Mouse (Mus musculus) hindbrain, embryonic 11.5 days (tissue): ENCODE results near the gene Ttc7b. TPM values are rescaled to one million over a fixed set of nuclear protein-coding genes. Genes with fewer than 3 reads are reported as not detected.

ENCODE experiments used
- ATAC-seq: fragments of 200-750 bp; cut with Nextera tagmentation; 2 replicates; pipeline ENCODE4 v1.8.0; 2017; ENCODE audit warnings: mild to moderate bottlenecking, moderate TSS enrichment, moderate library complexity; ENCODE audit not compliant: low FRiP score
- DNase-seq: peaks from one replicate; pipeline ENCODE4 v3.0.0-alpha.2; 2015; ENCODE audit warnings: low spot score
- H3K27ac ChIP-seq: fragments of 300-500 bp; sonication (generic); 2 replicates; pipeline ENCODE4 v1.5.1; 2014; ENCODE audit warnings: mild to moderate bottlenecking, low read depth, low read length
- H3K27me3 ChIP-seq: fragments of 300-500 bp; sonication (generic); 2 replicates; pipeline ENCODE4 v1.6.1; 2014; ENCODE audit warnings: mild to moderate bottlenecking, low read length, moderate library complexity, mixed read lengths; ENCODE audit not compliant: control insufficient read depth, insufficient read depth
- H3K36me3 ChIP-seq: fragments of 300-500 bp; sonication (generic); 2 replicates; pipeline ENCODE4 v1.6.1; 2014; ENCODE audit warnings: mild to moderate bottlenecking, low read length, moderate library complexity, mixed read lengths; ENCODE audit not compliant: control insufficient read depth, insufficient read depth
- H3K4me1 ChIP-seq: fragments of 300-500 bp; sonication (generic); replicated peaks from 2 replicates; pipeline ENCODE4 v1.6.1; 2014; ENCODE audit warnings: low read length, mixed read lengths; ENCODE audit not compliant: control insufficient read depth, insufficient read depth
- H3K4me2 ChIP-seq: fragments of 300-500 bp; sonication (generic); replicated peaks from 2 replicates; pipeline ENCODE4 v1.6.1; 2014; ENCODE audit warnings: mild to moderate bottlenecking, low read depth, low read length
- H3K4me3 ChIP-seq: fragments of 300-500 bp; sonication (generic); 2 replicates; pipeline ENCODE4 v1.5.1; 2014; ENCODE audit warnings: low read depth, low read length
- H3K9ac ChIP-seq: fragments of 300-500 bp; sonication (generic); 2 replicates; pipeline ENCODE4 v1.6.1; 2014; ENCODE audit warnings: low read depth, low read length
- H3K9me3 ChIP-seq: fragments of 300-500 bp; sonication (generic); 2 replicates; pipeline ENCODE4 v1.6.1; 2016; ENCODE audit warnings: low read length; ENCODE audit not compliant: control insufficient read depth
- WGBS: fragments of 180-500 bp; shearing (Covaris S2); extraction: QIAGEN DNeasy Blood & Tissue Kit; methylation state at CpG from one replicate; pipeline ENCODE4 v1.1.7; 2014; 5-methylcytosine and 5-hydroxymethylcytosine counted together
- polyA plus RNA-seq: library from polyadenylated mRNA; unstranded; fragments of >200 nt; fragmentation: Nextera tagmentation; extraction: Ambion mirVana; gene quantifications from 2 replicates; pipeline ENCODE4 v1.2.1, GENCODE M21; 2014

Gene Ttc7b
- polyA plus RNA-seq, 1 experiment from 2014 or later = 7.1 TPM

- no peak overlapping the region for H3K4me2 ChIP-seq
- ATAC-seq (no peak), DNase-seq (no peak)
- no peak overlapping the region for H3K27ac ChIP-seq
- no peak overlapping the region for H3K9ac ChIP-seq
- H3K4me3 ChIP-seq = no peak overlapping the region
- no peaks in the 10 kb centered on the region for H3K36me3 ChIP-seq
- WGBS = 73% methylated on average over 5 of the region's 5 CpGs
- no peaks in the 10 kb centered on the region for H3K27me3 ChIP-seq
- no peaks in the 10 kb centered on the region for H3K9me3 ChIP-seq
- H3K4me1 ChIP-seq = peaks cover 5% of the 10 kb centered on the region
Measured at GRCm38 (mm10) chr12:100529651-100530050, 9.0 kb upstream of the Ttc7b start.

GRCm38 (mm10) chr12:100529172-100529571 is 8.5 kb upstream of the Ttc7b start:
- Histone ChIP-seq H3K4me2 (no peak overlapping the region), H3K4me1 (peaks cover 5% of the 10 kb centered on the region), H3K27me3 (no peaks in the 10 kb centered on the region), H3K27ac (no peak overlapping the region), H3K9me3 (no peaks in the 10 kb centered on the region), H3K4me3 (no peak overlapping the region), H3K36me3 (no peaks in the 10 kb centered on the region), H3K9ac (no peak overlapping the region; the same call in 1 of the 2 replicates)
- DNase-seq = peak; percentile 45
- 0 out of 2 replicates have a peak, but pooled peaks have one; percentile 6 for ATAC-seq
- 13% methylated on average over 8 of the region's 8 CpGs for WGBS

DNA sequence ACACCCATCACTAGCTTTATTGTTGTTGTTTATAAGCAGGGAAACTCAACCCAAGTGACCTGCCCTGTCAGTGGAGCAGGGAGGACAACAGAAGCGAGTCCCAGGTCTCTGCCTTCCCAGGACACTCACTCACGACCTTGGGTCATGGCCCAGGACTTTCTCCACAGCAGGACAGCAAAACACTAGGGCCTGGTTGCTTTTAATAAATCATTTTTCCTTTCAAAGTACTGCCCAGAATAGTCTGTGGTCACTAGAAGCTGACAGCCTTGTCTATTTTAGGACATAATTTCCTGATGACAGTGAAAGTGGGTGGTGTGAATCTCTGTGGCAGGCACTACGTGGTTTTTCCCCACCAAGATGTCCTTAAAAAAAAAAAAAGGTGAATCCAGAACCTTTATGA is 7.6 kb upstream of the Ttc7b start:
- Histone ChIP-seq H3K9ac (no peak overlapping the region), H3K4me2 (no peak overlapping the region), H3K9me3 (no peaks in the 10 kb centered on the region), H3K27me3 (no peaks in the 10 kb centered on the region), H3K4me3 (no peak overlapping the region), H3K36me3 (no peaks in the 10 kb centered on the region), H3K27ac (no peak overlapping the region), H3K4me1 (peaks cover 3% of the 10 kb centered on the region)
- peak; percentile 46; the same call in 1 of the 2 replicates for ATAC-seq
- DNase-seq = no peak
- 44% methylated on average over 3 of the region's 3 CpGs for WGBS

GRCm38 (mm10) chr12:100527753-100528152 is 7.1 kb upstream of the Ttc7b start:
- Histone ChIP-seq H3K4me3 (no peak overlapping the region), H3K36me3 (no peaks in the 10 kb centered on the region), H3K27me3 (no peaks in the 10 kb centered on the region), H3K9me3 (no peaks in the 10 kb centered on the region), H3K9ac (no peak overlapping the region), H3K27ac (no peak overlapping the region), H3K4me2 (peak overlapping the region; percentile 34), H3K4me1 (peaks cover 3% of the 10 kb centered on the region)
- WGBS = 11% methylated on average over 9 of the region's 9 CpGs
- DNase-seq = peak; percentile 80
- ATAC-seq = peak; percentile 98

DNA sequence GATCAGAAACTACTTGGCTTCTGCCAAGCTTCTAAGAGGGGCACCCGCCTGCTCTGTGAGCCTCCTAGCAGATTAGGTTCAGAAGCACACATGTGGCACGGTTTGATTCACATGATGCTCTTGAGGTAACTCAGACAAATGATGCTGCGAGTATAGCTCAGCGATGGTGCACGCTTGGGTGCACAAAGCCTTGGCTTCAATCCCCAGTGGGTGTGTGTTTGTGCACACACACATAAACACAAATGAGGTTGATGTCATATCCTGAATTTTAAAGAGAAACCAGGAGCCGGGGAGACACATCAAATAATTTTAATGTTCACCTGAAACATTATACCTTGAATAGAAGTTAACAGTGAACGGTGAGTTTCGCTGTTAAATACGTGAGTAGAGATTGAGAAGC is 6.6 kb upstream of the Ttc7b start:
- Histone ChIP-seq H3K27ac (no peak overlapping the region), H3K27me3 (no peaks in the 10 kb centered on the region), H3K4me3 (no peak overlapping the region), H3K36me3 (no peaks in the 10 kb centered on the region), H3K9me3 (no peaks in the 10 kb centered on the region), H3K9ac (no peak overlapping the region), H3K4me2 (peak overlapping the region; percentile 34), H3K4me1 (peaks cover 3% of the 10 kb centered on the region)
- peak; percentile 36 for ATAC-seq
- DNase-seq = no peak
- 68% methylated on average over 9 of the region's 9 CpGs for WGBS

- Histone ChIP-seq H3K27ac (no peak overlapping the region), H3K4me1 (peaks cover 3% of the 10 kb centered on the region), H3K27me3 (no peaks in the 10 kb centered on the region), H3K4me2 (no peak overlapping the region), H3K4me3 (no peak overlapping the region), H3K9me3 (no peaks in the 10 kb centered on the region), H3K9ac (no peak overlapping the region), H3K36me3 (no peaks in the 10 kb centered on the region)
- 77% methylated on average over 1 of the region's 1 CpGs for WGBS
- no peak for ATAC-seq
- no peak for DNase-seq
Measured at GRCm38 (mm10) chr12:100525939-100526338, 5.3 kb upstream of the Ttc7b start.

- Histone ChIP-seq H3K9me3 (no peaks in the 10 kb centered on the region), H3K4me3 (peak overlapping the region; percentile 49), H3K36me3 (no peaks in the 10 kb centered on the region), H3K4me2 (peak overlapping the region; percentile 83), H3K27ac (peak overlapping the region; percentile 43), H3K9ac (peak overlapping the region; percentile 69), H3K4me1 (peaks cover 3% of the 10 kb centered on the region; the same call in 1 of the 2 replicates), H3K27me3 (no peaks in the 10 kb centered on the region)
- WGBS = under 1% methylated on average over 37 of the region's 76 CpGs
- DNase-seq (peak; percentile 66), ATAC-seq (peak; percentile 75)
Measured at GRCm38 (mm10) chr12:100520077-100520793, 391 bp downstream of the Ttc7b start.

DNA sequence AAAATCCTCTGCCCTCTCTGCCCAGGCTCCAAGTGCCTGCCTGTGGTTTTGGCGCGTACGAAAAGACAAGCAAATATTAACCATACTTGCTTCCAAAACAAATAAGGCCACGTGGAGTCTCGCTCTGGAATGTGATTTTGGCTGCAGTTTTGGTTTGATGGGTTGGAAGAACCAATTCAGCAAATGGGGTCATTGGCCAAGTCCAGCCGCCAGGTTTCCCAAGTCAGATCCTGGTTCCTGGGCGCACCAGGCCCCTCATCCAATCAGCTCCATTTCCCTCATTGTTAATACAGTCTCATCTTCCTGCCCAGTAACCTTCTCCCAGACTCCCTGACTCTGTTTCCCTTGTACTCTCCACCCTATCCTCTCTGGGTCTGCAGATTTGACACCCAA is 946 bp downstream of the Ttc7b start:
- ATAC-seq = peak; percentile 26; the same call in 1 of the 2 replicates
- 61% methylated on average over 7 of the region's 7 CpGs for WGBS
- H3K27ac ChIP-seq = peak overlapping the region; percentile 43

GRCm38 (mm10) chr12:100517371-100517770 is 3.3 kb downstream of the Ttc7b start:
- H3K4me3 ChIP-seq = no peak overlapping the region
- no peak overlapping the region for H3K4me2 ChIP-seq
- WGBS = 89% methylated on average over 9 of the region's 9 CpGs
- ATAC-seq = no peak
- DNase-seq = no peak
- H3K9ac ChIP-seq = no peak overlapping the region
- no peak overlapping the region for H3K27ac ChIP-seq
- H3K9me3 ChIP-seq = no peaks in the 10 kb centered on the region
- H3K36me3 ChIP-seq = no peaks in the 10 kb centered on the region
- peaks cover 3% of the 10 kb centered on the region; the same call in 1 of the 2 replicates for H3K4me1 ChIP-seq
- H3K27me3 ChIP-seq = no peaks in the 10 kb centered on the region

More for the DNA sequence above, 946 bp downstream of the Ttc7b start:
- peak overlapping the region; percentile 83 for H3K4me2 ChIP-seq
- no peaks in the 10 kb centered on the region for H3K9me3 ChIP-seq
- H3K36me3 ChIP-seq = no peaks in the 10 kb centered on the region
- H3K4me1 ChIP-seq = peaks cover 3% of the 10 kb centered on the region; the same call in 1 of the 2 replicates
- no peaks in the 10 kb centered on the region for H3K27me3 ChIP-seq
- H3K4me3 ChIP-seq = peak overlapping the region; percentile 49
- H3K9ac ChIP-seq = peak overlapping the region; percentile 69; the same call in 1 of the 2 replicates
- DNase-seq = no peak
